Mouse (Mus musculus): ENCODE results near the gene Prss54. TPM values are rescaled to one million over a fixed set of nuclear protein-coding genes. Genes with fewer than 3 reads are reported as not detected.

Prss54 gene
- total and polyA plus RNA-seq, 3 experiments, result 0.22 TPM; not detected in 2

DNA sequence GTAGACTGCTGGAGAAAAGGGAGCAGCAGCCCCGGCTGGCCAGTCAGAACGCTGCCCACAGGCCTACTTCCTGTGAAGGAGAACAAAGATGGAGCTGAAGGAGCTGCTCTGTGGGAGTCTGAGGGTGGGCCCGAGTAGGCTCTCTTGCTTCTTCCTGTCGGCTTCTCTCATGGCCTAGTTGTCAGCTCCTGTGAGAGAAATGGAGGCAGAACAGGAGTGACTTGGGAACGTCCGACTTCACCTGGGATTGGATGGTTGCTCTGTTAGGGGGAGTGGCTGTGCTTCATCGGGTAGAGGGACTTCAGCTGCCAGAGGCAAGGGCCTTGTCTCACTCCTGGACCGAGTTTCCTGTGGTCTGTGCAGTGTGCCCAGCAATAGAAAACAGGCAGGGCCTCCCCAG is 28.2 kb downstream of the Prss54 start:
- no peak for DNase-seq (ENCODE audit: low spot score)
- Histone ChIP-seq H3K27me3 (ENCODE audit: insufficient read depth, low read length) (peaks cover 9% of the 10 kb centered on the region; the same call in 1 of the 2 replicates), H3K36me3 (replicated peaks) (no peaks in the 10 kb centered on the region), H3K4me1 (ENCODE audit: insufficient read depth, low read depth, low read length) (no peaks in the 10 kb centered on the region), H3K4me3 (ENCODE audit: low read depth, low read length) (no peak overlapping the region), H3K9me3 (replicated peaks) (no peaks in the 10 kb centered on the region)
- TF ChIP-seq GATA2 (IDR thresholded peaks at IDR 0.05; ENCODE audit: borderline replicate concordance, low read depth, low read length) (no peak), POLR2AphosphoS5 (IDR thresholded peaks at IDR 0.05; ENCODE audit: insufficient replicate concordance, low read depth, low read length) (no peak), TAL1 (conservative IDR thresholded peaks at IDR 0.05; ENCODE audit: low read depth, low read length) (no peak), GATA1 (IDR thresholded peaks at IDR 0.05; ENCODE audit: borderline replicate concordance, low read length) (no peak), CTCF (IDR thresholded peaks at IDR 0.05; ENCODE audit: low read depth, low read length) (no peak)
- no peak for ATAC-seq (ENCODE audit: extremely low read depth, insufficient number of reproducible peaks, low FRiP score, poor library complexity, severe bottlenecking)

DNA sequence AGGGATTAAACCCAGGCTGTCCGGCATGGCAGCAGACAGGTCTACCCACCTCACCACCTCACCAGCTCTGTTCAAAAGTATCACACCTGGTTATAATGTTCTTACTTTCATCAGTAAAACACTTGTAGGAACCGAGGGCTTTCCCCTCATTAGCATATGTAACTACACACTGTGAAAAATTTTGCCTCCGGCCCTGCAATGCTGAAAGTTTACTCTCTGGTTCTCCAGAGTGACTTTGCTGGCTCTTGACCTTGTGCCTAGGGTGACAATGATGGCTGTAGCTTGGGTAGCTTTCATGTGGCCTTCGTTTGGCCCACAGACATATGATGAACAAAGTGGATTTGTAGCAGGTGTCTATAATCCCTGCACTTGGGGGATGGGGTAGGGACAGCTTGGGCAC is 29.2 kb downstream of the Prss54 start:
- H3K4me3 ChIP-seq (ENCODE audit: low read depth, low read length), result no peak overlapping the region
- H3K27me3 ChIP-seq (ENCODE audit: insufficient read depth, low read length), result peaks cover 12% of the 10 kb centered on the region; the same call in 1 of the 2 replicates
- H3K9me3 ChIP-seq (replicated peaks), result no peaks in the 10 kb centered on the region
- H3K4me1 ChIP-seq (ENCODE audit: insufficient read depth, low read depth, low read length), result no peaks in the 10 kb centered on the region
- no peak for ATAC-seq (ENCODE audit: extremely low read depth, insufficient number of reproducible peaks, low FRiP score, poor library complexity, severe bottlenecking)
- TF ChIP-seq CTCF (IDR thresholded peaks at IDR 0.05; ENCODE audit: low read depth, low read length) (no peak), GATA1 (IDR thresholded peaks at IDR 0.05; ENCODE audit: borderline replicate concordance, low read length) (no peak), TAL1 (conservative IDR thresholded peaks at IDR 0.05; ENCODE audit: low read depth, low read length) (no peak), POLR2AphosphoS5 (IDR thresholded peaks at IDR 0.05; ENCODE audit: insufficient replicate concordance, low read depth, low read length) (no peak), GATA2 (IDR thresholded peaks at IDR 0.05; ENCODE audit: borderline replicate concordance, low read depth, low read length) (no peak)
- H3K36me3 ChIP-seq (replicated peaks), result no peaks in the 10 kb centered on the region
- no peak for DNase-seq (ENCODE audit: low spot score)

DNA sequence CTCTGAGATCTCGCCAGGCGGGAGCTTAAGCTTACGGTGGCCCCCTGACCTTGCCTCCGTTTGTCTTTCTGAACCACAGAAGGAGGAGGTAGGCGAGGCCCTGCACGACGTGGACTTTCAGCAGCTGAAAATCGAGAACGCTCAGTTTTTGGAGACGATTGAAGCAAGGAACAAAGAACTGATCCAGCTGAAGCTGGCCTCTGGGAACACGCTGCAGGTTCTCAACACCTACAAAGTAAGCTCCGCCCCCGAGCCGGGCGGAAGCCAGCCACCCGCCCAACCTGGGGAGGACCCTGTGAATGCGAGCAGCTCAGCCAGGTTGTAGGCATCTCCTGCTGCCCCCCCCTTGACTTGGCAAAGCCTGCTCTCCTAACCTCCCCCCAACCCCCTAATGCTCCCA is 30.3 kb downstream of the Prss54 start:
- no peak for TF ChIP-seq GATA2 (IDR thresholded peaks at IDR 0.05; ENCODE audit: borderline replicate concordance, low read depth, low read length)
- no peak for TF ChIP-seq GATA1 (IDR thresholded peaks at IDR 0.05; ENCODE audit: borderline replicate concordance, low read length)
- no peak for TF ChIP-seq CTCF (IDR thresholded peaks at IDR 0.05; ENCODE audit: low read depth, low read length)
- no peak for TF ChIP-seq TAL1 (conservative IDR thresholded peaks at IDR 0.05; ENCODE audit: low read depth, low read length)
- TF ChIP-seq POLR2AphosphoS5 (IDR thresholded peaks at IDR 0.05; ENCODE audit: insufficient replicate concordance, low read depth, low read length), result no peak
- ATAC-seq (ENCODE audit: extremely low read depth, insufficient number of reproducible peaks, low FRiP score, poor library complexity, severe bottlenecking) (no peak), DNase-seq (ENCODE audit: low spot score) (no peak)
- Histone ChIP-seq H3K27me3 (ENCODE audit: insufficient read depth, low read length) (peaks cover 14% of the 10 kb centered on the region; the same call in 1 of the 2 replicates), H3K36me3 (replicated peaks) (no peaks in the 10 kb centered on the region), H3K9me3 (replicated peaks) (no peaks in the 10 kb centered on the region), H3K4me1 (ENCODE audit: insufficient read depth, low read depth, low read length) (no peaks in the 10 kb centered on the region), H3K4me3 (ENCODE audit: low read depth, low read length) (no peak overlapping the region)

DNA sequence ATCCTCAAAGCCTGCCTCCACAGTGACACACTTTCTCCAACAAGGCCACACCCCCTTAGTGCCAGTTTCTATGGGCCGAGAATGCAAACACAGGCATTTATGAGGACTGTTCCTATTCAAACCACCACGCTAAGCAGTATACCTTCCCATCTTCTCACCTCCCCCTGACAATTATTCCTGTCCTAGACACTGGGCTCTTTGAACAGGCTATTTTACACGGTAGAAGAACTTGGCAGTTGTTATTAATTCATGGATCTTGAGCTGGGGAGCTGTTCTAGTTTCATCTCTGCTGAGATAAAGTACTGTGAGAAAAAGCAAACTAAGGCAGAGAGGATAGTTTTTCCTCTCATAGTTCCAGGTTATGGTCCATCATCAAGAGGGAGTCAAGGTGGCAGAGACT is 33.1 kb downstream of the Prss54 start:
- TF ChIP-seq POLR2AphosphoS5 (IDR thresholded peaks at IDR 0.05; ENCODE audit: insufficient replicate concordance, low read depth, low read length), result no peak
- no peak for TF ChIP-seq GATA1 (IDR thresholded peaks at IDR 0.05; ENCODE audit: borderline replicate concordance, low read length)
- no peak for TF ChIP-seq GATA2 (IDR thresholded peaks at IDR 0.05; ENCODE audit: borderline replicate concordance, low read depth, low read length)
- TF ChIP-seq TAL1 (conservative IDR thresholded peaks at IDR 0.05; ENCODE audit: low read depth, low read length), result no peak
- no peak for TF ChIP-seq CTCF (IDR thresholded peaks at IDR 0.05; ENCODE audit: low read depth, low read length)
- no peak for ATAC-seq (ENCODE audit: extremely low read depth, insufficient number of reproducible peaks, low FRiP score, poor library complexity, severe bottlenecking)

DNA sequence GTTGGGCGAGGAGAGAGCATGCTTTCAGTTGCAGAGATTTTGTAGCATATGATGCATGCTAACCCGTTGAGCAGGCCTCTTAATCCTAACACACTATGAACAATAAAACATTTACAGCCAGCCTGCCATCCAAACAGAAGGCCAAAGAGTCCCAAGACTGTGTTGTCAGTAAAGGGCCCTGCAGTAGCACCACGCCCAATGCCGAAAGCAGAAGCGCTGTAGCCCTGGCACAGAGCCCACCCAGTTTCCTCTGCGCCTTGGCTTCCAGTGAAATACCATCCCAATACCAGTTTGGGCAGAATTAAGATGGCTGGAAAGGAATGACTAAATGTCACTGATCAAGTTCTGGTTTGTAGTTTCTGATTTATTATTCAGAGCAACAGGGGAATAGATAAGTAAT is 33.9 kb downstream of the Prss54 start:
- Histone ChIP-seq H3K4me3 (ENCODE audit: low read depth, low read length) (no peak overlapping the region), H3K36me3 (replicated peaks) (no peaks in the 10 kb centered on the region), H3K9me3 (replicated peaks) (no peaks in the 10 kb centered on the region), H3K27me3 (ENCODE audit: insufficient read depth, low read length) (peaks cover 9% of the 10 kb centered on the region; the same call in 1 of the 2 replicates), H3K4me1 (ENCODE audit: insufficient read depth, low read depth, low read length) (no peaks in the 10 kb centered on the region)
- TF ChIP-seq GATA1 (IDR thresholded peaks at IDR 0.05; ENCODE audit: borderline replicate concordance, low read length) (no peak), POLR2AphosphoS5 (IDR thresholded peaks at IDR 0.05; ENCODE audit: insufficient replicate concordance, low read depth, low read length) (no peak), CTCF (IDR thresholded peaks at IDR 0.05; ENCODE audit: low read depth, low read length) (no peak), TAL1 (conservative IDR thresholded peaks at IDR 0.05; ENCODE audit: low read depth, low read length) (no peak), GATA2 (IDR thresholded peaks at IDR 0.05; ENCODE audit: borderline replicate concordance, low read depth, low read length) (no peak)
- ATAC-seq (ENCODE audit: extremely low read depth, insufficient number of reproducible peaks, low FRiP score, poor library complexity, severe bottlenecking), result no peak
- no peak for DNase-seq (ENCODE audit: low spot score)

More for the DNA sequence above, 33.1 kb downstream of the Prss54 start:
- DNase-seq (ENCODE audit: low spot score), result no peak
- Histone ChIP-seq H3K4me1 (ENCODE audit: insufficient read depth, low read depth, low read length) (no peaks in the 10 kb centered on the region), H3K36me3 (replicated peaks) (no peaks in the 10 kb centered on the region), H3K27me3 (ENCODE audit: insufficient read depth, low read length) (peaks cover 12% of the 10 kb centered on the region; the same call in 1 of the 2 replicates), H3K4me3 (ENCODE audit: low read depth, low read length) (no peak overlapping the region), H3K9me3 (replicated peaks) (no peaks in the 10 kb centered on the region)

DNA sequence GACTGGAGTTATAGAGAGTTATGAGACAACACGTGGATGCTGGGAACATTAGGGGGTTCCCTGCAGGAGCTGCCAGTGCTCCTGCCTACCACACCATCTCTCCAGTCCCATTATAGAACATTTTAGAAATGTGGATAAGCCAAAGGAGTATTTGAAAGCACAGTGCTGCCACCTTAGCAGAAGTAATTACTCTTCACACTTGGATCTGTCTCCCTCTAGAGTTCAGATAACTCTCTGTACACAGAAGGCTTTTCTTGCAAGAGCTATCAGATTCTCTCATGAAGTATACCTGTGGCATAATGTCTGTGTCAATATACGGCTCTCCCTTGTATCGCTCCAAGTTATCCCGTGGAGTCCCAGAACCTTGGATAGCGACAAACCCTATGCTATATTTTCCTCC is 36.7 kb downstream of the Prss54 start:
- DNase-seq (ENCODE audit: low spot score) (no peak), ATAC-seq (ENCODE audit: extremely low read depth, insufficient number of reproducible peaks, low FRiP score, poor library complexity, severe bottlenecking) (no peak)
- TF ChIP-seq CTCF (IDR thresholded peaks at IDR 0.05; ENCODE audit: low read depth, low read length), result no peak
- no peak for TF ChIP-seq GATA2 (IDR thresholded peaks at IDR 0.05; ENCODE audit: borderline replicate concordance, low read depth, low read length)
- no peak for TF ChIP-seq TAL1 (conservative IDR thresholded peaks at IDR 0.05; ENCODE audit: low read depth, low read length)
- no peak for TF ChIP-seq POLR2AphosphoS5 (IDR thresholded peaks at IDR 0.05; ENCODE audit: insufficient replicate concordance, low read depth, low read length)
- no peak for TF ChIP-seq GATA1 (IDR thresholded peaks at IDR 0.05; ENCODE audit: borderline replicate concordance, low read length)
- no peaks in the 10 kb centered on the region for H3K36me3 ChIP-seq (replicated peaks)
- H3K4me3 ChIP-seq (ENCODE audit: low read depth, low read length), result no peak overlapping the region
- no peaks in the 10 kb centered on the region for H3K4me1 ChIP-seq (ENCODE audit: insufficient read depth, low read depth, low read length)
- H3K9me3 ChIP-seq (replicated peaks), result no peaks in the 10 kb centered on the region
- peaks cover 9% of the 10 kb centered on the region; the same call in 1 of the 2 replicates for H3K27me3 ChIP-seq (ENCODE audit: insufficient read depth, low read length)
